Mouse (Mus musculus): Measurements from ENCODE around the gene H2-M5.
A peak's percentile ranks its signal among the peaks of the same experiment; 100 is the strongest.

H2-M5 gene

DNA sequence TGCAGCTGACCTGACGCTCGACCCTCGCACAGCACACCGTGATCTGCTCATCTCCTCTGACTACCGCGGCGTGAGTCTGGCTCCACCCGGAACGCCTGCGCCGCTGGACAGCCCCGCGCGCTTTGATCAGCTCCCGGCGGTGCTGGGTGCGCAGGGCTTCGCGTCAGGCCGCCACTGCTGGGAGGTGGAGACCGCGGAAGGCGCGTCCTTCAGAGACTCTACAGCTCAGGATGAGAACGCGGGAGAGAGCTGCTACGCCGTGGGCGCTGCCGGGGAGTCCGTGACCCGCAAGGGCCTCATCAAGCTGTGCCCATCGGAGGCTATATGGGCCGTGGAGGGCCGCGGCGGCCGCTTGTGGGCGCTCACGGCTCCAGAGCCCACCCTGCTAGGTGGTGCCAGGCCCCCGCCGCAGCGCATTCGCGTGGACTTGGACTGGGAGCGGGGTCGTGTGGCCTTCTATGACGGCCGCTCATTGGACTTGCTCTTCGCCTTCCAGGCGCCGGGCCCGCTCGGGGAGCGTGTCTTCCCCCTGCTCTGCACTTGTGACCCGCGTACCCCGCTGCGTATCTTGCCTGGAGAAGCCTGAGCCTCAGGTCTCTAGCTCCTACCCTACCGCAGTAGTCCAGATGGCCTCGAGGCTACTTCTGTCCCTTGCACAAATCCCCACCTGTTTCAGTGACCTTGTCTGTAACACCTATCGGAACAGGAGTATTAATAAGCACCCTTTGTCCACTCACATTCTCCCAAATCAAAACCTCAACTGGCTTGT, 42.1 kb downstream of the H2-M5 start:
- peak; percentile 50 for DNase-seq

DNA sequence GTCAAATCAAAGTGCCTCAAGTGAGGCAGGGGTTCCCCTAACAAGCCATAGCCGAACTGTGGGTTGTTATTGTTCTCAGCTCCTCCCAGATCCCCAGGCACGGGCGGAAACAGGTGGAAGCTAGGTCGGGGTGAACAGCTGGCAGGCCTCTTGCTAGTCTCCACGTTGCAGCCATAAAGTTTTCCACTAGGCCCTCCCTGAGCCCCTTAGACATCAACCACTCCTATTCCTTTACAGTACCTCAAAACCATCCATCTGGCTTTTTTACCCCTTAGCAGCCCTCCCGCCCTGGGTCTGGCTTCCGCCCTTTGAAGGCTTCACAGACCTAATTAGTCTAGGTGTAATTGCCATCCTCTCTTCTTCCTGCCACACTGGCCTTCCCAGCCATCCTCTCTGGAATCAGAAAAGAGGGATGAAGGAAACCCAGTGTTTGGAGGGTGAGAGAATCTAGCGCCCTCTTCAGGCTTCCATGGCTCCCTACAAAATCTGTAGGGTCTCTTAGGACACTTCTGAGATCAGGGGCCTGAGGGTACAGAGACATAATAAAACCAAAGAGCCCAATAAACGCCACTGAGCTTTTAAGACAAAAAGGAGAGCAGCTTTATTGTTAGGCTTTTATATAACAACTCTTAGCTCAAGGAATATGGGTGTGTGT, 45.1 kb downstream of the H2-M5 start:
- no peak for DNase-seq

DNA sequence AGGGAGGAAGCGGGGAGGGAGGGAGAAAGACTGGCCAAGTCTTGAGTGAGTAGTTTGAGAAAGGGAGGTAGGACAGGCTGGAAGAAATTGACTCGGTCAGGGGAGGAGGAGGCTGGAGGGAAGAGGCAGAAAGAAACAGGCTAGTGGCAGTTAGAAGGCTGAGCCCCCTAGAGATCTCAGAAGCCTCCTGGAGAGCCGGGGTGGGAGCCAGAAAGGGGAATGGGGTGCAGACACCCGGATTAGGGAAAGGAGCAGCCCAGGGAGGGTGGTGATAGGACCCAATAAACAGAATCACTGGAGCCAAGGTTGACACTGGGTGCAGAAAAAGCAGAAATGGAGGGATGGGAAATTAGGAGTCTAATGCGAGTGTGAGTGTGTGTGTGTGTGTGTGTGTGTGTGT, 45.6 kb downstream of the H2-M5 start:
- no peak for DNase-seq

DNA sequence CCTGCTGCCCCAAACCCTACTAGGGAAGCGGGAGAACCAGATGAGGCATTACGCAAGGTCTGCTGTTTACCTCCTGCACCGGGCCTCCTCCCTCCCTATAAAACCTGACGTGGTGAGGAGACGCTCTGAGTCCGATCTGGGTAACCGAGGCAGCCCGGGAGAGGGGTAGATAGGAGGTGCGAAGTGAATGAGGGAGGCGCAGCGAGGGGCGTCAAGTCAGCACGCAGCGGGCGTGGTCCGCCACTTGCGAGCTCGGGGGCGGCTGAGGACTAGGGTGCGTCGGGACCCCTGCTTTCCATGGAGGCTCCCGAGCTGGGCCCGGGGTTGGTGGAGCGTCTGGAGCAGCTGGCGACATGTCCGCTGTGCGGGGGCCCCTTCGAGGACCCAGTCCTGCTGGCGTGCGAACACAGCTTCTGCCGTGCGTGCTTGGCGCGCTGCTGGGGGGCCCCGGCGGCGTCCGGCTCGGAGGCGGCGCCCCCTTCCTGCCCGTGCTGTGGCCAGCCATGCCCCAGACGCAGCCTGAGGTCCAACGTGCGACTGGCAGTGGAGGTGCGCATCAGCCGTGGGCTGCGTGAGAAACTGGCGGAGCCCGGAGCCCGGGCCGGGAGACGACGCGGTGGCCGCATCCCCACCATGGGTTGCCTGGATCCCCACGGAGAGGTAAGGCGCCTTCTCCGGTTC, 46.4 kb downstream of the H2-M5 start, which contains the start of gene Rnf39:
Gene Rnf39 (plus strand): TSS at position 128 of the 681 bp plus-strand sequence.
- peak; percentile 46 for DNase-seq

DNA sequence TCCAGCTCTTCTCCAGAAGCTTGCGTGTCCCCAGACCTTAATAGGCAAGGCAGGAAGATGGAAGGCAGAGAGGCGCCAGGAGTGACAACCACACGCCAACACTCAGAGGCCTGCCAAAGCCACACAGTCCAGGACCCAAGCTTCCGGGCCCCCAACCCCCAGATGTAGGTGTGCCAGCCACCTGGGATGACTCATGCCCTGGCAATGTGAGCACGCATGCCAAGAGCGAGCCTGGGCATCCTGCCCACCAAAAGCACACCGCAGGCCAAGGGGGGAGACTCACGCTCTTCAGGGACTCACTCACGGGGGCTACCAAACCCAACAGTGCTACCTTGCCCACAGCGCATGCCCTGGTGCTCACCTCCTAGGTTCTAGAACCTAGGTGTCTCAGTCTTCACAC, 46.9 kb downstream of the H2-M5 start:
- peak; percentile 80 for DNase-seq

DNA sequence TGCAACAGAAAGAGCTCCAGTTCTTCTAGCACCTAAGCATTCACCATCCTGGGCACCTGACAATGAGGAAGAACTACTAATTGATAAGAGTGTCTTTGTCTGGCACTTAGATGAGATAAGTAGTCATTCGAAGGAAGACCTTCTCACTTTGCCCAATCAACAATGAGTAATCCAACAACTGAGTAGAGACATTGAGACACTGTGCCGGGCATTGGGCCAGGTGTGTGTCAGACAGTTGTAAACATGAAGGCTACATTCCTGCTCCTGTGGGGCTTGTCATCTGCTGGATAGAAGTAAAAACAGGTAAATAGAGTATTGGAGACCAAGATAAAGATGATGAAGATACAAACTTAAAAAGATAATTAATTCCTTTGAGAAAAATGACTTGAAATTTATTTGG, 51.3 kb downstream of the H2-M5 start:
- DNase-seq = no peak

All from lung, postnatal 10 days (tissue).